Mouse (Mus musculus) spleen, adult 12 weeks (tissue): ENCODE measurements around the gene Aatf.

Experiments used
- DNase-seq: peaks from one replicate; pipeline ENCODE4 v3.0.0; 2022; ENCODE audit warnings: low spot score

Gene Aatf

DNA sequence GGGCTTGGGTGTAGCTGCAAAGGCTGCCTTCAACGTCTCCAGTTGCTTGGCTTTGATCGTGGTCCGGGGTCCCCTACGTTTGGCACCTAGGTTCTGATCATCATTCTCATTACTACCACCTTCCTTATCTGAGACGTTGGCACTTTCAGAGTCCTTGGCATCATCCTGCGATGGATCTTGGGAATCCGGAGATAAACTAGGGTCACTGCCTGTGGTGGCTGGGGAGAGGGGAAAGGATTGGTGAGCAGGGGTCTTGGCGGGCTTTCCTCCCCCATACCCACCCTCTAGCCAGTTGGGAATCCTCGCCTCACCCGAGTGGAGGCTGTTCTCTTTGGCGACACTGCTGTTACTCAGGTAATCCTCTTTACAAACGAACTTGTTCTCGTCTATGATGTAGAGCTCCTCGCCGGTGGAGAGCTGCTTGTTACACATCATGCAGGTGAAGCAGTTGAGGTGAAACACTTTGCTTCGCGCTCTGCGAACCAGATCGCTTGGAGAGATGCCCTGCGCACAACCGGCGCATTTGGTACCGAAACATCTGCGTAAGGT lies 8.5 kb upstream of the Aatf start:
- DNase-seq: no peak

DNA sequence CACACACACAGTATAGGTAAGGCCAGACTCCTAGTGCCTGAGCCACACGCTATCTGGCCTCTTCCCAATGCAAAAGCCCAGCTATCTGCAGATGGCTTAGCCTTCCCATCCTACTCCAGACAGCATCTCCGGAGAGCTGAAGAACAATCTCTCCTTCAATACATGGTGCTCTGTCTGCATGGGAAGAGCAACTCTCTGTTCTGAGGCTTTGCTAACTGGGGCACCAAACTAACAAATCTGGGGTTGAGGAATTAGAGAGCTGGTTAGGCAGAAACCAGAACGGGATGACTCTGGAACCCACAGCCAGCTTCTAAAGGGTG lies 7.7 kb upstream of the Aatf start:
- no peak for DNase-seq

DNA sequence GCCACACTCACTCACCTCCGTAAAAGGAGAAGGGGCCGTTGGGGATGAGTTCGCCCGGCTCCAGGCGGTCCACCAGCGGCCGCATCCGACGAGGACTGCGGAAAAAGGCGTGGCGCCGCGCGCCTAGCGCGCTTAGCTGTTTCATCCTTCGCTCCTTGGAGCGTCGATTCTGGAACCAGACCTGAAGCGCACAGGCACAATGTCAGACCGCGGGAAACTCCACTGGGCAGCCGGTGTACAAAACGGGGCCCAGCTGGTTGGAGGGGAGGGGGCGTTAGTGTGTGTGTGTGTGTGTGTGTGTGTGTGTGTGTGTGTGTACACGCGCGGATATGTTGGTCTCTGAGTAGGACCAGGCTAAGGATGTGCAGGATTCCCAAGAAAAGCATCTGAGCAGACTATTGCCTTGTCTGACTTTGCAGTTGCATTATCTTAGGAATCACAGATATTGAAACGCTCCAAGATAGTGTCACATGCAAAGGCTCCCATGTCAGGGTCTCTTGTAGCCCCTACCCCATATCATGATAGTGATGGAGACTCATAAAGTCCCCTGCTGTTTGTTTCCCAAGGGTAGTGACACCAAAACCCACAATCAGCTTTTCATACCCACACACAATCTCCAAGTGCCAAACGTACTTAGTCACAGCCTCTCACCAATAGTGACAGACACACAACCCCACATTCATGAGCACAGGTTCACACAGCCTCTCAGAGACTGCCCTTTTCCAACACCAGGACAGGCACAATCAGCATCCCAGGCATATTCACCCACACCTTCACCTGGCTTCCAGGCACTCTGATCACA lies 7.1 kb upstream of the Aatf start:
- DNase-seq: no peak

DNA sequence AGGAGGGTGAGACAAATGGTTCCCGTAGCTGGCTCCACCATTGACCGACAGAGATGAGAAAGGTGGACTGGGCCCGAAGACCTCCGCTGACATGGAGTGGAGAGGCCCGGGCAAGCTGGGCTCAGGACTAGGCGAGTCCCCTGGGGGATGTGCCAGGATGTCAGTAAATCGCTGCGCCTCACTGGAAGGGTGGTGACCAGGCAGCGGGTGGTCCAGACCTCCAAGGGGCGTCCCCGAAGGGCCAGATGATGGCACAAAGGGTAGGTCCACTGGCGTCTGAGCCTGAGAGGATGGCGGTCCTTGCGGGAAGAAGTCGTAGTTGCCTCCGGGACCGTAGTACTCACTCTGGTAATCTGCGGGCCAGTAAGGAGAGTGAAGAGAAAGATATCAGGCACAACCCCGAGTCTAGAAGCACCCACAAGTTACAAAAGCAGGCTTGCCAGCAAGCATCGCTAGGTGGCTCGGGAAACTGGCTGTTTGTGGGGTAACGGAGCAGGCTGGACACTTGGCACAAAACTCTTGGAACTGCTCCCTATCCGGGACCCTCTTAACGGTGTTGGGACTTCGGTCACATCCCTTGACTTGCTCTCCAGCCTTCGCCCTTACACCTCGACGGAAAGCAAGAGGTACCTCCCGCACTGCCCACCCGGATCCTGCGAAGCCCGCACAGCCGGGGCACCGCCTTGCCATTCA lies 6.4 kb upstream of the Aatf start:
- no peak for DNase-seq

DNA sequence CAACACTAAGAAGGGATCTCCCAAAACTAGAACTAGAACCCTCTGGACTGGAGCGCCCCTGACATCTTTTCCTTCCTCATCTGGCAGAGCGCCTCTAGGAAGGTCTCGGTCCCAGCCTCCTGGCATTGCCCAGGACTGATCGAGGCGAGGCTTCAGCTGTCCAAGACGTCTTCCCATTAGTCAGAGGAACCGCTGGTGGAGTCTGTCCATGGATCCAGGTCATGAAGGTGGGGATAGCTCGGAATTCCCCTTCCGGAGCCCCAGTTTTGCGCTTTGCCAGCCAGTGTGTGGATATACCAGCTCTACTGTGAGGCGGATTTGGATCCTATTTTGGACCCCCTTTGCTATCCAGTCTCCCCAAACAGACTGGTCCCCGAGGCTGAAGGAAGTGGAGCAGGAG lies 5.7 kb upstream of the Aatf start:
- DNase-seq: no peak

DNA sequence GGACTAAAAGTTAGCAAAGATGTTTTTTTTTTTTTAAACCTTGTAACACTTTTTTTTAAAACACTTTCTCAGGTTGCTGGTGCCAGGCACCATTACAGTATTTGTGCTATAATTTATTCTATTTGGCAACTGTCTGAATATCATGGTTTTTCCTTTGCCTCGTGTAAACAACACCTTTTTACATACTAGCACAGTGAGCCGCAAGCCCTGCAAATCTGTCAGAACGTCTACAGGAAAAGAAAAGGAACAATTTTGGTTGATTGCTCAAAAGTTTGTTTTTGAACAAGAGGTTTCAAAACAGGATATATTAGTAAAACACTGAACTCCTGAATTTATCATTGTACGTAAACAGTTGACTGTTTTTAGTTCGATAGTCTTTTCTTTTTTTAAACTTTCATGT lies 4.9 kb upstream of the Aatf start:
- no peak for DNase-seq

DNA sequence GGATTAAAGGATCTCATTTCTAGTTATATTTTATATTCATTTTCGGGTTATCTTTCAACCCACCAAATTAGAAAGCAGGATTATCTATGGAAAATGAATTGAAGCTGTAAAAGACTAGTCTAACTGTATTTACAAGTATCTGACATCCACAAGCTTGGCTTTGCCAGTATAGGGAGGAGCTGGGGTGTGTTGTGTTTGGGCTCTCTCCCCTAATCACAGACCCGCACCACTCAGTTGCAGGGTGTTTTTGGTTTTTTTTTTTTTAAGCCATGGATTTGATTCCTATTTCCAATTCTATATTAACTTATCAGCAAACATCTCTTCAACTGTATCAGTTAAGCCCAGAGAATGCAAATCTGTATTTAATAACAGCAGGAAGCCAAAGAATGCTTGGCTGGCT lies 4.1 kb upstream of the Aatf start:
- no peak for DNase-seq

DNA sequence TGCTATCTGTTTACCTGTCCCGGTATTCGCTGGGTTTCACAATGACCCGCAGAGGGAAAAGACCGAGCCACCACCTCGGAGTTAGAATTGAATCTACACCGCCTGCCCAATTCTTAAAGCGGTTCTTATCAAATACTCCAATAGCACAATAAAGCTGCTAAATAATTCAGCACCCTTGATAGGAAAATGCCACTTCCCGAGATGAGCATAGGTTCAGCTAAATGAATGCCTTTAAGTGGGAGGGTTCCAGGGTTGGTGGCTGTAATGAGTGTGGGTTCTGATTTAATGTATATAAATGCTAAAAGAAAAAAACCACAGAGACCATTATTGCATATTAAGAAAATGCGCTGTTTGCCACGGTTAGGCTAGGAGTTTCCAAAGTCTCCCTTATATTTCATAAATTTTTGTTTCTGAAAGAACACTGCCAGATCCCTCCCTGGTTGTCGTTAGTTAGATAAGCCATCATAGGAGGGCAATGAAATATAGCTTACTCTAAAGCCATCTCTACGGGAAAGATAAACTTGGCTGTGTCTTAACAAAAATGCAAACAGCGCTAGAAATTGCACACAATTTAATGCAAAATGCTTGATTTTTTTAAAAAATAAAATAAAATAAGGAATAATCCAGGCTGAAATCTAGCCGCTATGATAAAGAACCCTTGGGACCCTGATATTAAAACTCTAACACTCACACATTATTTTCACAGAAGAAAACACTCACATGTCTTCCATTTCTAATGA lies 3.3 kb upstream of the Aatf start:
- no peak for DNase-seq

DNA sequence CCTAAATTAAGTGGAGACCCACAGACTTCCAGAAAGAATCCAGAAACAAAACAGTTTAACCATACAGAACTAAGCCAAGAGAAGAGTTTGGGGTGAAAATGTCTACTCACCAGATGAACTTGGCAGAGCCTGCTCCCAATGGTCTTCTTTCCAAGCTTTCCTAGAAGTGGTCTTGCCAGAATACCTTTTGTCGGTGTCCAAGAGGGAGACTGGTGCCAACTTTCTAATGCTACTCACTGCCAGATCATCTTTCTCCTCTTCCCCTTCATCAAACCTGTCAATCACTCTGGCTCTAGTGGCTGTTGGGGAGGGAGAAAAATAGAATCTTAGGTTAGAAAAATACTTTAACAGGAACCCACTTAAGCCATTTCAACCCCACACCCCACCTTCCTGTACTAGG lies 1.3 kb downstream of the Aatf start:
- no peak for DNase-seq

DNA sequence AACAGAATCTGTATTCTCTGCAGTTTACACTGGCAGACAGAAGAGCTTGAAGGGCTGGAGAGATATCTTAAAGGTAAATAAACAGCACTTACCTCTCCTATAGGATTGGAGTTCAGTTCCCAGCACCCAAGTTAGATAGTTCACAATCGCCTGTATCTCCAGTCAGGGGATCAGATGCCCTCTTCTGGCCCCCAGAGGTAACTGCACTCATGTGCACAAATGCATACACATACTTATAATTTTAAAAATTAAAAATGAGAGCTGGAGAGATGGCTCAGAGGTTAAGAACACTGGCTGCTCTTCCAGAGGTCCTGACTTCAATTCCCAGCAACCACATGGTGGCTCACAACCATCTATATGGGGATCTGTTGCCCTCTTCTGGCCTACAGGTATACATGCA lies 9.0 kb downstream of the Aatf start:
- no peak for DNase-seq

DNA sequence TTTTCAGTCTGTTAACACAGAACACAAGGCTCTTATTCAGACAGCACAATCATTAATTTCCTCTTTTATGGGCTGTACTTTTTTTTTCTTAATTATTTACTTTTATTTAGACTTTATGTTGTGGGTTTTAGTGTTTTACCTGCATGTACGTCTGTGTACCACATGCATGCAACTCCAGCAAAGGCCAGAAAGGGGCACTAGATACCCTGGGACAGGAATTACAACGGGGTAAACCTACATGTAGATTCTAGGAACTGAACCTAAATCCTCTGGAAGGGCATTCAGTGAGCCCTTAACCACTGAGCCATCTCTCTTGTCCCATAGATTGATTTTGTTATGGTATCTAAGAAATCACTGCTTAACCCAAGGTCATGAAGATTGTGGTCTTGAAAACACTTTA lies 15.4 kb downstream of the Aatf start:
- no peak for DNase-seq

DNA sequence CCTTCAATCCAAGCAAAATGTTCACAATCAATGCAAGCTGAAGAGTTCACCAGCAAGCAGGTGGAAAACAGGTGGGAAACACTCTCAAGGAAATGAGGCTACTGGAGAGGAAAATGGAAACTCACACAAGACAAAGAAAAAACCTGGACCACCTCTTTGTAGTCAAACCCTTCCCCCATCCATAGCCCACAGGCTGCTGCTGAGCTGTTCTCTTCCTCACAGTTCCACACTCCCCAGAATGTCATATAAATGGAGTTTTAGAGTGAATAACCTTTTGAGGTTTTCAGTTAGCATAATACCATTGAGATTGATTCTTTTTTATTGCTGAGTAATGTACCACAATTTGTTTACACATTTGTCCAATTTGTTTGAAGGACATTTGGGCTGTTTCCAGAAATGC lies 16.4 kb downstream of the Aatf start:
- DNase-seq: no peak

DNA sequence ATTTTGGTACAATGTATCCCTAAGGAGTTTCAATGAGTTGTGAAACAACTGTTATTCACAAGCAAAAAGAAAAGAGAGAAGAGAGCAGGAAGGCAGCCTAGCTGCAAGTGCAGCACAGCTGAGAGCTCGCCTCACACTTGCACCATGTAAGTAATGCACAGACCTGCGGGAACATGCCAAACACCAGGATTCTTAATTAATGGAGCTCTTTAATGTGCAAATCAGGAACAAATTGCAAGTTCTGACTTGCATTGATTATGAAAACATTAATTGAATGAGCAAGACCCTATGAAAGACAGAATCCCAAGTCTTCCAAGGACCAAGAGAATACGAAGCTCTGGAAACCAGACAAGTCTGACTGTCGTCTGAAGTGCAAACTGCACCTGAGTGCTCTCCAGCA lies 17.5 kb downstream of the Aatf start:
- no peak for DNase-seq

DNA sequence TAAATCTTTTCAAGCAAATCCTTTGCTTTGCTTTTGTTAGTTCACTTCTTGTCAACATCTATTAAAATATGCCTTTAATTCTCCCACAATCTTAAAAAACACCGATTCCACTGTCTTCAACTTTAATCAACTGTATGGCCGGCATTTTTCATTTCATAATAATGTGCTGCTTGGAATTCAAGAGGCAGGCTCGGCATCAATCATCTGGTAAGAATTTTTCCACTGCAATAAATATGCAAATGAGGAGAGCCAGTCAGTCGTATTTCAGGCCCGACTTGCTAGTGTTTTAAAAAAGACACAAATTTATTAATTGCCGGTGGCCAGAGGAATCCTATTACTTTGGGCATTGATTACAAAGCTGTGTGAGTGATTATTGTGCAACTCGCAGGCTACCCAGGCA lies 31.7 kb downstream of the Aatf start:
- no peak for DNase-seq

DNA sequence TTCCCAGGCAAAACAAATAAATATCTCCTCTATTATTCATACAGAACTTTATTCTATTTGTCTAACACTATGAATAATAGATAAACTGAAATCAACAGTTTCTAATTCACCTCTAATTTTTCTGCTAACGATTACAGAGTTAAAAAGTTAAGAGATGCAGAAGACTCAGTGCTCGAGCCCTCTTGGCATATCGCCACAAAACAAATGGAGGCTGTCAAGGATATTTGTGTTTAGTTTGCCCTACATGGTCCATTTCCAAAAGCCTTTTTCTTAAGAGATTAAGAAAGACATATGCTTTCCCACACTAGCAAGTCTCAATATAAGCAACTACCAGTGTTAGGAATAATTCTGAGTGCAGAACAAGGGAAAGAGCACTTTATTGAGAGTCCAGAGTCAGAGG lies 32.9 kb downstream of the Aatf start:
- DNase-seq: no peak

DNA sequence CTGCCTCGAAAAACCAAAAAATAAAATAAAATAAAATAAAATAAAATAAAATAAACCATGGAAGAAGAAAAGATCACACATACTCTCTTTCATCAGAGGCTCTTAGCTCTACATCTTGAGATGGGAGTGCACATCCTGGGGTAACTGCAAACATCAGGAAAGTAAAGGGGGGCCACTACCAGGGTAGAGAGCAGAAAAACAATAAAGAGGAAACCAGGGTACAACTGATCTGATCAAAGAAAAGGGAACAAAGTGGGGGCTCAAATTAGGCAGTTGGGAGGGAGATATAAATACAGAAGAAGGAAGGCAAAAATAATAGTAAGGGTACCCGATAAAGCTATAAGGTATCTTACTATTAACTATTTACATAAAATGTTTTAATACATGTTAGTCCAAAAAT lies 36.7 kb downstream of the Aatf start:
- DNase-seq: no peak

DNA sequence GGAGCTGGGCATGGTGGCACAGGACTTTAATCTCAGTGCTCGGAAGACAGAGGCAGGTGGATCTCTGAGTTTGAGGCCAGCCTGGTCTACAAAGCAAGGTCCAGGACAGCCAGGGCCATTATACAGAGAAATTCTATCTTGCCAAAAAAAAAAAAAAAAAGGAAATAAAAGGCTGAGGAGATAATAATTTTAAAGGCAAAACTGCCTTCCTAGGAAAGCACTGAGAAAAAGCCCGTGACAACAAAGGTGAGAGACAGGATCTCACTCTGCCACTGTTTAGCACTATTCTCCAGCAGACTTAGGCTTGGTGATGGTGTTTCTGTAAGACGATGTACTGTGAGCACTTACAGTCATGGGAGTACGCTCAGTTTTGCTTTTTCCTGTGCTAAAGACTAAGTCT lies 37.3 kb downstream of the Aatf start:
- no peak for DNase-seq

DNA sequence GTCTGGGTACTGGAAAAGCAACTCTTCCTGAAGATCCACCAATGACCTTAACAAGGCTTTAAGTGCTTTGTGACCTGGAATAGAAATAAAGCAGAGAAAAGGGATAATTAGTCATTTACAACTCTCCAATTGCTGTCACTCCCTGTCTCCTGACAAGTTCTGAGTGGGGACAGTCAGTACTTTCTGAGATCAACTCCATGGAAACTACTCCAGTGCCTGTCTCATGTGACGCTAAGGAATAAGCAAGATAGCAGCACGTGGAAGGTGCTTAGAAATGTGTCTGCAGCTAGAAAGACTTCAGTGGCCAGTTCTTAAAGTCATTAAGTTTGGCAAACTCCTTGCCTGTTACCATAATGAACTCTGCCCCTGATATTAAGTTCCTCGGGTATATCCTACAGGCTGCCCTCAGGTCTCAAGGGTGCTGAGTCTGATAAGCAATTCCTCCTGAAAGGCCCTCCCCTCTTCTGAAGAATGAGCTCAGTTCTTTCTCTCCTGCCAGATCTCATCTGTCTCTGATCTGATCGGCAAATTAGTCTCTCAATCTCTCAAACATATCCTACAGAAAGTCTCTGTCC lies 40.1 kb downstream of the Aatf start:
- no peak for DNase-seq

DNA sequence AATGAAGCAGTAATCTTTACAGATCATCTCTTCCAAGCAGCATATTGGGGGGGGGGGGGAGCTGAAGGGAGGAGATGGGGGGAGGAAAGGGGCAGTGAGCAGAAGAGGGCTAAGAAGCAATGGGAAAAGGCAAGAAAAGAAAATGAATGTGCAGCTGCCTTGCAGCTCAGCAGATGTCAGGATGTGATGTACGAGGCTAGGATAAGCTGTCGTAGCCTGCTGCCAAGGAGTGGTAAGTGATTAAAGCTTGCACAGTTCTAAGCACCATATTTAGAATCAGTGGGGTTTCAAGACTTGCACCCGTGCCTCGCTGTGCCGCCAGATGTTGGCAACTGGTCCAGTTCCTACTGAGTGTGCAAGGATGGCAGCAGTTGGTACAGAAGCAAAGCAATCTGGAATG lies 48.8 kb downstream of the Aatf start:
- DNase-seq: no peak

DNA sequence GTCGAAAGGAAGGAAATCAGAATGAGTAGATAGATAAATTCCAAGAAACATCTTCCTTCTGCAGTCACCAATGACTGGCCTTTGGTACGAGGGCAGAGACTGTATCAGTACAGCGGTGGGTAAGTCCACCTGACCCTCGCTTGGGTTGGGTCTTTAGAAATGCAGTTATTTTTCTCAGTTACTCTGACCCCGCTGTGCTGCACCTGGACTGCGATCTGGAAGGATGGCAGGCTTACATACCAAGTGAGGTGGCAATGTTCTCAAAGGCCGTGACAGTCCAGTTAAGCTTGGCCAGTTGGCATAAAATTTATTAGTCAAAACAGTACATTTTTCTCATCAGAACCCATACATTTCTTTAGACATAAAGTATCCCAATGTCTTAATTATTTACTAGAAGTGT lies 59.4 kb downstream of the Aatf start:
- DNase-seq: no peak

DNA sequence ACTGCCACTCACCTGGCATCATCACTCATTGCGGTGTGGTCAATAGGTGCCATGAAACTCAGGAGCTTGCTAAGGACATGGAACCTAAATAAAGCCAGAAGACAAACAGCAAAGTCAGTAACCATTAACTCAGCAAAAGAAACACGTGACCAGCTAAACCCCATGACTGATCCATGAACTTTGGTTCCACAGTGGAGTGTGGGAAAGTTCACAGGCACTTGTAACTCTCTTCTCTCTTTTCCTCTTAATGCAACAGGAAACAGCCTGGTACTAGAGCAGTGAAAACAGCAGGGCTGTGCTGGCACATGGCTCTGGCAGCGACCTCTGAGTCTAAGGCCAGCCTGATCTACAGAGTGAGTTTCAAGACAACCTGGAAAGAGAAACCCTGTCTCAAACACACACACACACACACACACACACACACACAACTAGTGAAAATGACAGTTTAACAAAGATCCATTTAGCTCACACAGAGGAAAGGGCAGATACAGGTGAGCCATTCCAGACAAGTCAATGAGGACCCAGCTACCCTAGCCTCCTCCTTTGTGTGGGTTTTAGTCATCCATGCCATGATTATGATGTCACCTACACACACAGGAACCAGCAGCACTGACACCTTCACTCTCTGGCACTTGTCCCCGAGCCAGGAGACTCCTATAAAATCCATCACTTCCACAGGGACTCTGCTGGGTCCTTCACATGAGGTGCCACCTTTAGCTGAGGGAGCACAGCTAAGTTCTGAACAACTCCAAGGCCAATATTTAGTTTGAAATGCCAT lies 70.6 kb downstream of the Aatf start:
- DNase-seq: no peak

DNA sequence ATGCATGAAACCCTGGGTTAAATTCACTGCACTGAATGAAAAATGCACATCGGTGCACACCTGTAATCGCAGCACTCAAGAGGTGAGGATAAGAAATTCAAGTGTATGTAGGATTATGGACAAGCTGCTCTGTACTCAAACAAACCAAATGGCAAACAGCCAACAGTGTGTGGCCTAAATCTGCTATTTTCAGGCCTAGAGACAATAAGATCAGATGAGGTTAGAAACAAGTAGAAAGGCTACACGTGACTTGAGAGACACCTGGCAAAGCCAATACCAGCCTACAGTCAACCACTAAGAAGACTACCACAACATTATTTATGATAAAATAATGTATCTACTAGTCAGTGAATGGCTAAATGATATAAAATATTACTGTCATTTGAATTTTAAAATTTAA lies 72.9 kb downstream of the Aatf start:
- no peak for DNase-seq
